Mouse (Mus musculus) urinary bladder, adult 18-20 months (tissue): Measurements from ENCODE around the gene Supt3.

ENCODE experiments used
- DNase-seq, 2 experiments: peaks; one replicate each; pipeline ENCODE4 v3.0.0; 2022; ENCODE audit warnings: low spot score in 2 of 2, mixed read lengths in 2 of 2

Supt3 gene

DNA sequence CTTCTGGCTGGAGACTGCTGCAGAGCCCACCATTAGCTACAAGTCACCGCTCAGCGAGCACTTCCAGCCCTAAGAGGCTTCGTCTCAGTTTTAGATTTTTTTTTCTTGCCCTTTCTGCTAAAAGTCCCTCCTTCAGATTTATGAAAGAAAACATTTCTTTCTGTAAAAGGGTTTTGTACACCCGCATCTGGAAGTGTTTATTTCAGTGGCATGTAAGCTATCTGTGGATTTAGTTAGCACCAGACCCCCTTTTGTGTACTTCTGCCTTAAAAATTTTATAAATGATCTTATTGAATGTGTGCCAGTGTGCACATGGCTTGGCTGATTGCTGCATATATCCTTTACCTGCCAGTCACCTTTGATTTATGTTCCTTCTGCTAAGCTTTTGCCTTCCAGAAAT lies 277.6 kb downstream of the Supt3 start:
- no peak for DNase-seq

DNA sequence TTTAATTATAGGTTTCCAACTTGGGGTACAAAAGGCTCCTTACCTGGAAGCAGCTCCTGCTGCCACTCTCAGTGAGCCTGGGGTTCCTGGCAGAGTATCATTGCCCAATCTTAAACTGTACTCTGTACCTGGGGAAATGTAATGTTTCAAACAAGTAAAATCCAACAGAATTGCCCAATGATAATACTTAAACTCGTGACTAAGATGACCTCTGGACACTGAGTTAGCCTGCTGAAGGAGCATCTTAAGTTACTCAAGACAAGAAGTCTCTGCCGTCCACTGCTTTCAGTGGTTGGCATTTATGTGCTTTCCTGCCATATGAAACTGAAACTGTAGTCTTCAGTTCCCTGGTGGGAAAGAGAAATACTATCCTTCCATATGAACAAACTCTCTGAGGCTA lies 279.9 kb downstream of the Supt3 start:
- DNase-seq: no peak

DNA sequence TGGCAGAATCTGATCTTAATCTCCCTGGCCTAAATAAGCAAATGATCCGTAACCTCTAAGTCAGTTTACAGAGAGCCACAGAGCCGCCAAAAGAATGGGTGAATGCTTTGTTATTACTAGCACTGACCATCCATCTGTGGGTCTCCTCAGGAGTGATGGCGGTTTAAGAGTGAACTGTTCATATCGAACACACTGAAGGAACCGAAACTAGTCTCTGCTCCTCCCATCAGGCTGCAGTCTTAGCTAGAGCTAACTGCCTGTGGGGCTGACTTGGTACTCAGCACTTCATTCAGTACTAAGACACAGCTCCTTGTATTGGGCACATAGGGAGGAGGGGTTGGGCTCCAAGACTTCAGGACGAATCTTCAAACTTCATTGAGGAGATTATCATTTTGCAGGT lies 280.8 kb downstream of the Supt3 start:
- DNase-seq: no peak

DNA sequence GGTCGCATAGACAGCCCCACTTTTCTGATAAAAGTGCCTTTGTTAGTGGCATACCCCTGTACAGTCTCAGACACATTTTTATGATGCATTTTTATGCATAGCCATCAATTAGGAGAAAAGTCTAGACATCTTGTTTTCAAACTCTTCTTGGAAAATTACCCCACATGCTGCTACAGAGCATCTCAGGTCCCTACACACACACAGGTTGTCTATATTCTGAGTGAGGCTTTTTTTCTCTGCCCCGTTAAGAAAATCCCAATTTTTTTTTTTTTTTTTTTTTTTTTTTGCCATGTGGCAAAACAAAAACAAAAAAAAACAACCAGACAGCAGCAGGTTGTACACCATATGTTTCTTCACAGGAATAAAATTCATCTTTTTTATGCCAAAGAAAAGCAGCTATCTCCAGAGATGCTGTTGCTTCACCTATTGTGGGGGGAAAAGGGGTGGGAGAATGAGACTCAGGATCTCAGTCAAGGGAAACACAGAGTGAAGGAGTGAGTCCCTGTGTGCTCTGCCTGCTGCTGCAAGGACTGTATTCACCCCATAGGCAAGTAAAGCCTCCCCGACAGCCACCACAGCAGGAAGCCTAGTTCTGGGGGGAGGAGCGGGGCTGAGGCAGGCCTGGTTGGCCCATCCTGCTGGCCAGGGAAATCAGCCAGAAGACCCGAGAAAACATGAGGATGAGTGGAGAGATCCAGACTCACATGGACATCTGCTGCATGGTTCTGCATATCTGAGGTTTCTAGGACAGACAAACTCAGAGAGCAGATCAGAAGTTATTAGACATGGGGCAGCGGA lies 281.8 kb downstream of the Supt3 start:
- DNase-seq: no peak

DNA sequence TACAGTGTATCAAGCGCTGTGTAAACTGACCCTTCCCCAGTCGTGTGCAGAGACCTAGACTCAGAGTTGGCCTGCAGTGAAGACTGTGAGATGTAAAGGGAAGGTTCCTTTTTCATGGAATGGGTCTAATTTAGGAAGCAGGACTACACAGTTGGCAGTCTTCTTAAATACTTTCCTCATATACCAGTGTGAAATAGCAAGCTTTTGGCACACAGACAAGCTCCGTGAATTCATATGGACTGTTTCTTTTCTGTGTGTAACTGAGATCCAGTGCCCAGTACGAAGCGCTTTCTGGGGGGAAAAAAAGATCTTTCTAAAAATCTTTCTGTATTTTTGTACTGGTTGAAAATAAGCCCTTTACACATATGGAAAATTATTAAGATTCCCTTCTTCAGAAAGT lies 286.8 kb downstream of the Supt3 start:
- DNase-seq: no peak

DNA sequence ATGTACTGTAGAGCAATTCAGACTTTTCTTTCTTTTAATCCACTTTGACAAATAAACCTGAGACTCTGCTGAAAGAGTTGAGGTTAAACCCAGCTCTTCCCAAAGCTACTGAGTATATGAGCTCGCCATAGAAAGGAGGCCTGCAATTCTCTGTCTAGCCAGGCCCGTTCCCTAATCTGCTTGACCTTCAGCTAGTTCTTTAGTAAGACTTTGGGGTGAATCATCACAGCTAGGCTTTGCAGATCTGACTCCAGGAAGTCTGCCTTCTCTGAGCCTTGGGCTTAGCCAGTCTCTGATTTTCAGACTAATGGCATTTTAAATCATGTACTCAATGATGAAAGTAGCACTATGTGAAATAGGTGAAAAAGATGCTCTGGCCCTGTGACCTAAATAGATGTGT lies 288.5 kb downstream of the Supt3 start:
- no peak for DNase-seq

DNA sequence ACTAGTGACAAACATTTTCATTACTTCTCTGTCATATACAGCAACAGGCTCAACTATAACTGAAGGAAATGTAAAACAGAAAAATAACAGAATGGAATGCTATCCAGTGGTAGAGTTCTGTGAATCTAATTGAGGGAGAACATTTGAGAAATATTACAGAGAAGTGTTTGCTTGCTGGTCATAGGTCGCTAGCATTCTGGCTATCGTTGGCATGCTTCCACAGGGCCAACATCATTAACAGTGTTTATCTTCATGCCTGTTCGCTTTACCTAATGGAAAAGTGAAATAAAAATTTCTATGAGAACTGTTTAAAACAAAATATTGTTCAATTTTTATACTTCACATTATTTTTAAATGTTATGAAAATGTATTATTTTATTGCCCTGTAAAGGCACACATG lies 290.5 kb downstream of the Supt3 start:
- no peak for DNase-seq

DNA sequence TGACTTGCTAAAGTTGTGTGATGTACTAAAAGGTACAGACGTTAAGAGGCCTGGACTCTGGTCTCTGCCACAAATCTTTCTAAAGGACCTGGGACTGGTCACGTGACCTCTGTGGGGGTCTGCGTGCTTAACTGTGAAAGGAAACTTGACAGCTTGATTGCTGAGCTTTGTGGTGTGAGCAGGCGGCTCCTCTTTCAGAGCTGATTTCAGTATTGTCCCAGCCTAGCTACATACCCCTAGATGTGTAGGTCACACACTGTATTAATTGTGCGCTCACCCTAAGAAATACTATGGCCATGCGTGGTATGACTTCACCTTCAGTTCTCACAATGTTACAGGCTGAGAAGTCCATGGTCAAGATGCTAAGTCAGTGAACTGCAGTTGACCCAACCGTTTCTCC lies 291.4 kb downstream of the Supt3 start:
- no peak for DNase-seq

DNA sequence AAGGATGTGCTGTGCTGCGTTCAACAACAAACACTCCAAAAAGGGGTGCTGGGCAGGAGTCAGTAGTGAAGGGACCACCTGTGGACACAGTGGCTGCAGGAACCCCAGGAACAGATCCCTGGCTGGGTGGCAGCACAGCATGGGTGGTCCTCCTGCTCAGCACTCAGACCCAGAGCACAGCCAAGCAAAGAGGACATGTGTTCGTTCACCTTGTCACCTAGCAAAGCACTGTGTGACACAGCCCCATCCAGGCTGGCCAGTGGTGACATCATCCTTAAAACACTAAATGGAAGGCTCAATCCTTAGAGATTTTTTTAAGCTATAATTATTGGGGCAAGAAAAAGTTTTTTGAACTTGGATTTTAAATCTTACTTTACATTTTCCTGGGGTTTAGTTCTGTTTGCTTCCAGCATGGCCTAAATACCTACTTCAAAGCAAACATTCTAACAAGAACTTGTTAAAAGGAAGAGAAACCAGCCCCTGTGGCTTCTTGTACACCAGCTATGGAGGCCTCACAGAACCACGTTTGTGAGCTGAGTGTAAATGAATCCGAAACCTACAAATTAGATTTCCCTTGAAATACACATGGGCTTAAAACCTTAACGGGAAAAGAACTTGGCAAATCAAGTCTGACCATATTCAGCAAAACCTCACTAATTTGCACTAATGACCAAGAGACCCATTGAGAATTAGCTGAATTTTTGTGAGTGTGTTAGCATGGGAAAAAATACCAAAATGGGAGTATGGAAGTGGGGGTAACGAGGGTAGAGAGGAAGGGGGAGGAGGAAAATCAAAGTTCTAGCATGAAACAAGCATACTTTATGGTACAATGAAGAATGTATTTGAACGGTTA lies 295.8 kb downstream of the Supt3 start:
- DNase-seq: no peak

DNA sequence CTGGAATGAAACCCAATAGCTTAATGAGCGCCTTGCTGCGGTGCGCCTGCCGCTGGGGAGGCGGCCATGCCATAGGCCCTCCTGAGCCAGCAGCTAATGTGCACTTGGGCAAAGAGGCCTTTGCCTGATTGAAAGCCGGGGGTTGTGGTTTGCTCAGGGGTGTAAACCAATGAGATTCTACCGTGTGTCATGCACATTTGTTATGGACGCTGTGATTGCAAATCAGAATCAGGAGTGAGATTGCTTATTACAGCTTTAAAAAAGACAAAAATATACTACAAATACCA lies 296.3 kb downstream of the Supt3 start:
- no peak for DNase-seq

DNA sequence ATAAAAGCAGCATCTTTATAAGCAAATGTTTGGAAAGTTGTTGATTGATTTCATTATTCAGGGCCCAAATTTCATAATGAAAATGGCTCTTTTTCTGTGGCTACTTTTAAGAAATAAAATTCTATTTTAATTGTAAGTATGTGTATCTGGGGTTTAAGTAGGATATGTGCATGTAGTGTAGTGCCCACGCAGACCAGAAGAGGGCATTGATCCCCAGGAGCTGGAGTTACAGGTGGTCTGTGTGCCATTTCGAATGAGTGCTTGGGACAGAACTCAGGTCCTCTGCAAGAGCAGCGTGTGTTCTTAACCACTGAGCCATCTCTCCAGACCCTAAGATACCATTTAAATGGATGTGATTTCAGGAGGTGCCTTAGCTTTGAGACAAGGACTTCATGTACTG lies 296.8 kb downstream of the Supt3 start:
- no peak for DNase-seq

DNA sequence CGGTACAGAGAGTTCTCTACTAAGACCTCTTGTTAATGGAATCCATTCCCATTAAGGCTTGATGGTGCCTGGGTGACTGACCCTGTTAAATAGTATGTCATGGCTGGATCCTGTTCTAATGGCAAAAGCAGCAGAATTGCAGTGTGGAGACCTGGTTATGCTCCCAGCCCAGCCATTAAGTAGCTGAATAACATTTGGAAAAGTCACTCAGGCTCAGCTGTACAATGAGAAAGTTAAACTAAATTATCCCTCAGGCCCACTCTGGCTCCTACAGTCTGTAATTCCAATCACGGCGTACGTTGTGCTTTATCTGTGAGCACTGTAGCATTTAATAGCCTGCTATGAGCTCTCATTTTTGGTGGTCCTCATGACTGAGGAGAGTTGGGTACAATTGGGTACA lies 300.0 kb downstream of the Supt3 start:
- DNase-seq: no peak

DNA sequence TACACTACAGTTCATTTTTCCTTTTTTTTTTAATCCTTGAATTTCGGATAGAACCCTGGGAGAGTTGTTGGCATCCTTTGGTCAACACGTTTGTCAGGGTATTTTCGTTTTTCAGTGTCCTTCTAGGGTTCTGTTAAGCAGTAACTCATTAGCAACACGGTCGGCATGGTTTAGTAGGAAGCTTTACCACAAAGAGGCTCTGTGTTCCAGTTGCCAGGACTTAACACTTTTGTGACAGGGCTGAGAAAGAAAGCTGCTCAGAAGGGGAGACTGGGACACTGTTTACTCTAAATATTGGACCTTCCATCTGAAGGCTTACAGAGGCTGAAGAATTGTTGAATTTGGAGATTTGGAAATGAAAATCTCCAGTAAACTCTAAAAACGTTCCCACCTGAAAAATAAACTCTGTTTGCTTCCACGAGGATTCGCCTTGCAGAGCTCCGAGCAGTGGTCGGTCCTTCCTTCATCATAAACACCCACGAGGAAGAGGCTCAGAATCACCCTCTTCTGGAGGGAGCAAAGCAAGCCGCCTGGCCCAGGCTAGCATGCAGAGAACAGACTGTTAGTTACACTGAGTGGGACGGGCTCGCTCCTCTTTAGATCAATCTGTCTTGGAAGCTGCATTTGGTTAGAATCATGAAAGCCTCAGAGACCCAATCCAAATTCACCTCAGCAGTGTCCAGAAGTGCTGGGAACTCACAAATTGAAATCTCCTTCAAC lies 301.1 kb downstream of the Supt3 start:
- no peak for DNase-seq

DNA sequence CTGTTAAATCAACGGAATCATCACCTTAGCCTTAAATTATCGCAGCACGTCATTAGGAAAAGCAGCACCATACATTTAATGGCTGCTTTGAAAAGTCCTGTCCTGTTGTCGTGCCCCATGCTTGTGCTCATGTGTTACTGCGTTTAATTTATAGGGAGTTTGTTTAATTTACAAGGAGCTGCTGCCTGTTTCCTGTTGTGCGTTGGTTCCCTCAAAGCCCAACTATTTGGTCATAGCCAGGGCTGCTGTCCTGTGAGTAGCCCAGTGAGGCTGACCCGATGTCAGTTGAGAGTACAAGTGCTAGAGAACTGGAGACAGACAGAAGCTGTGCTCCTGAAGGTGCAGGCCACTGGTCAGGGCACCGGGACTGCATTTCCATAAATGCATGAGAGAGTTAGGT lies 304.6 kb downstream of the Supt3 start:
- DNase-seq: no peak

DNA sequence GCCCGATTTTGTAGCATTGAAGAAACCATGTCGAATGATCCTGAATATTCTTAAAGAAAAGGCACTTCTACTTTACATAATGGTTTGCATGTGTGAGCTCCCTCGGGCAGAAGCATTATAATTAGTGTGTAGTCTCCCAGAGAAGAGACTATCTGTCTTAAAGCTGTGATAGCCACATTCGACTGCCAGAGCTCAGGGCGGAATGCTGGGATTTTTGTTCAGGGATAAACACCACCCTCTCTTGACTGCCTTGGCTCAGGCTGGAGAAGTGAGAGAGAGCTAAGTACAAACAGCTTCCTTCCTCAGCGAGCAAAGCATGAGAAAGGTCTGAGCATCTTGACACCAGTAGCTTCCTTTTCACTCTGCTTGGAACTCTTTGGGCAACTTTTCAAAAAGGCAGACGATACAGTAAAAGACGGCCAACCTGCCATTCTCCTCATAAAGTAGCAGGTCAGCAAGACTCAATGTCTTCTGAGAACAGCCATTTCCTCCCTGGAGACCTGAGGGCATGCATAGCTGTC lies 305.1 kb downstream of the Supt3 start:
- DNase-seq: no peak

DNA sequence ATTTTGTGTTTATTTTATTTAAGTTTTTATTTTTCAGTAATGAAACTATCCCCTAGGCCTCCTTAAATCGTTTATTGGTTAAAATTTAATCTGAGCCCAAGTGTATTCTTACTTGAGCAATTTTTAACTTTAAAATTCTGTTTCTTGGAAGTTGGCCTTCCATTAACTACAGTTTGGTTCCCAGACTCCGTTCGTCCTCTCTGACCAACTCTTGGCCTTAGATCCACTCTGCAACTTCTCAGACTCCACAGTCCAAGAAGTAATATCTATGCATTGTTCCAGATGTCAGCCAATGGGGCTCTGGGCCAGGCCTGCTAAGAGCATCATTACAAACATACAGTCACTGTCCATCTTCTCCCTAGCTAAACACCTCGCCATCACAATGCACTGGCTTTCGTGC lies 309.4 kb downstream of the Supt3 start:
- no peak for DNase-seq

DNA sequence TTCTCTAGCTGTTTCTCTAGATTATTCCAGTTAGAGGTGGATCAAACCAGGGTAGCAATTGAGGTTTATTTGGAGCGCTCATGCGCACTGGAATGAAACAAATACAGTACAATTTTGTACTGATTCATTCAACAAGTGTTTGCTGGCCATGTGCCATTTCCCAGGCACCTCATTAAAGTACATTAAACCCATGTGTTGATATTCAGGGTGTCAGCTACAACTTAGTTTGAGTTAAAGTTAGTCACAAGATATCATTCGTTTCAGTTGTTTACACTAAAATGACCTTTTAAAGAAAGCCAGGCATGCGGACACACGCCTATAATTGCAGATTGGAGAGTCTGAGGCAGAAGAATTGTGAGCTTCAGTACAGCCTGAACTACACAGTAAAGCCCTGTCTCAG lies 310.1 kb downstream of the Supt3 start:
- DNase-seq: peak; percentile 23 to 37

DNA sequence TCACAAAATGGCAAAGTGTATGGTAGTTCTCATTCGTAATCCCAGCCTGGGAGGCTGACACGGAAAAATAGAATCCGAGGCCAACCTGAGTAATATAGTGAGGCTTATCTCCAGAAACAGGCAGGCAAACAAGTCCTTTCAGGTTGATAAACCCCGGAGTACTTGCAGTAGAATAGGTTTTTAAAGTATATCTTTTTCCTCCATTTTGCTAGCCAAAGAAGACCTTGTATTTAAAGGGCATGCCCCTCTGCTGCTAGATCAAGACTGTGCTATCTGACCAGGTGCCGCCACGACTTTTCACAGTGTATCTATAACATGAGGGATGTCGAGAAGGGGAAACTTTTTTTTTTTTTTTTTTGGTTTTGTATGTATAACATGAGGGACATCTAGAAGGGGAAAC lies 324.1 kb downstream of the Supt3 start:
- no peak for DNase-seq

DNA sequence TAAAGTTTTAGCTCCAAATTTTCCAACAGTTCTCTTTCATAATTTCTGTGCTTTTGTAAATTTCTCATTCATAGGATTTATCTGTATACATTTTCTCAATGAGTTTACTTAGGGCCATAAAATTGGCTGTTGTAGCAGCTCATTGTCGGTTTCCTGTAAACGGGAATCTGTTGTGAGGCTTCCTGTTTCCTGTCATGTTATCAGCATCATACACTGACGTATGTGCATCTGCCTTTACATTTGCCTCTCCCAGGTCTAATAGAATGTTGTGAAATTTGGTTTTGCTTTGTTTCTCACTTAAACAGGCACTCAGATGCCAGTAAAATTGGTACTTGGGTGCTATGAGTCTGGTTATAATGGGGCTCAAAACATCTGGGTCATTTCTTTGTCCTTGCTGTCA lies 338.4 kb downstream of the Supt3 start:
- no peak for DNase-seq

DNA sequence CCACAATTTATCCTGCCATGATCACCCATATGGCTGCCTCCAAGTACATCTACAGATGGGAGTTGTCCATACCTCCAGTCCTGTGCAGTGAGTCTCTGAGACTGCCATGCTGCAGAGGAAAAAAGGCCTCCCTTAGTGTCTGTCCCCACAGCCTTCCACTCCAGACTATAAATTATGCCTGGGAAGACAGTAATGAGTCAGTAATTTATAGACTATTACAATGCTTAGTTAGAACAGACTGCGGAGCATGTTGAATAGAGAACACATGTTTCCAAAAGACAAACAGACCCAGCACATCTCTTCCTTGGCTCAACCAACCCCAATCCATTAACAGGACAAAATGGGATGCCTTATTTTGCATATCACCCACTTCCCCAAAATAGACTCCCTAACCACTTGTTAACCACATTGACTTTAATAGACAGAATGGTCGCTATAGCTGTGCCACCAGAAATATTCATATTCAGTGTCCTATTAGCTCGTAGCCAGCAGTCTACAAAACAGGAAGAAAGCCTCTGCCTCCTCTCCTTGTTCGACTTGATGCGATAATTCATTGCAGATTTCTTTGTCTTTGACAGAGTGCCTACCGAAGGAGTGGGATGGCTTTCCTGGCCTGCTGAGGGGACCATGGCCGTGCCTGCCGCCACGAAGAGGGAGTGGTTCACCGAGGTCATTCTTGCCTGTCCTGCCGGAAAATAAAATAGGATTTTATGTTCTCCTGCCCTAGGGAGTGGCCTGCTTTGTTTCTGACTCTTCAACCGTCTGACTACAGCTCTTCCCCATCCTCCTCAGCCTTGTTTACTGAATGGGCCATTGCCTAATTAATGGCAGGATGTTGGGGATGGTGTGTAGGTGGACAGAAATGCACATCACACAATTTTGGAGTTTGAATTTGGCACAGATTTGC lies 341.9 kb downstream of the Supt3 start:
- no peak for DNase-seq

DNA sequence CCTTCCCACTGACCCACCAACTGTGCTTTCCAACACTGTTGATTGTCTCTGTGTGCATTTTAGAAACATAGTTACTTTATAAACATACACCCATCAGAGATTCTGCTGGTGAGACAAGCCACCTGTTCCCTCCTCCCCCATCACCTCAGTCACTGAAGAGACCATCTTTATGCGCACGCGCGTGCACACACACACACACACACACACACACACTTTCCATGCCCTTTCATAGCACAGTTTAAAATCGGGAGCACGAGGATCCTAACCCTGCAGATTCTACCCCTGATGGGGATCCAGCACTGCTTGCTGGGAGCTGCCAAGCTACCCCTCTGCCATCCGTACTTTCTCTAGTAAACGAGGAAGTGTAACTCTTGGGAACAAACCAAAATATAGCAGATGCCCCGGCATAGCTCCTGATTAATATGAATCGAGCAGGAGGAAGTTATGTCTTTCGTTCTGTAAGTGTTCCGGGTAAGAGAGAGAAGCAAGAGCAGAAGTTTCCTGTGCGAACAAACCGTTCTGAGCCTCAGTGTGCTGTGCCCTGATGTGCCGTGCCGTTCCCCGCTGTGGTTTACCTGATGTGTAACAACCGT lies 342.8 kb downstream of the Supt3 start:
- DNase-seq: no peak
